ENCODE assay signal across 10 mouse cellular contexts in genomic region chr16:32551346-32551747, GRCm38 (mm10). TPM values are rescaled to one million over a fixed set of nuclear protein-coding genes. Genes with fewer than 3 reads are reported as not detected.
DNase-seq lines count a peak whose midpoint lies in the region; ATAC-seq and TF ChIP-seq lines count a peak whose summit lies in the region.
"Had no signal": no experiment of that assay in that cellular context is flagged by ENCODE, and none has a peak within 500 bp of the region (broad histone marks: within the 10 kb centered on the region; RNA-seq: fewer than 3 reads in every experiment).

No protein-coding gene starts in this region.

- no peak for TF ChIP-seq POLR2A in small intestine, adult 2 months (IDR thresholded peaks at IDR 0.05; ENCODE audit: low read depth, low read length)

- WGBS in hindbrain, postnatal 0 days = 64% methylated on average over 2 of the region's 2 CpGs
- 72% methylated on average over 2 of the region's 2 CpGs for WGBS in hindbrain, embryonic 14.5 days
- WGBS in kidney, embryonic 15.5 days = 44% methylated on average over 2 of the region's 2 CpGs
- 10% methylated on average over 2 of the region's 2 CpGs for WGBS in small intestine, adult 2 months
- 72% methylated on average over 2 of the region's 2 CpGs for WGBS in forebrain, embryonic 16.5 days

- no peak overlapping the region for H3K9ac ChIP-seq in hindbrain, postnatal 0 days (replicated peaks; ENCODE audit: low read length)
- no peak overlapping the region for H3K9ac ChIP-seq in hindbrain, embryonic 14.5 days
- no peak overlapping the region for H3K9ac ChIP-seq in kidney, embryonic 15.5 days
- no peak overlapping the region for H3K9ac ChIP-seq in forebrain, embryonic 16.5 days (replicated peaks; ENCODE audit: low read depth, low read length)
- H3K9ac ChIP-seq: limb, embryonic 13.5 days had no signal

- H3K36me3 ChIP-seq in hindbrain, postnatal 0 days (ENCODE audit: insufficient read depth, low read length) = no peaks in the 10 kb centered on the region
- H3K36me3 ChIP-seq in hindbrain, embryonic 14.5 days (replicated peaks; ENCODE audit: control insufficient read depth, insufficient read depth) = no peaks in the 10 kb centered on the region
- H3K36me3 ChIP-seq in kidney, embryonic 15.5 days = no peaks in the 10 kb centered on the region
- H3K36me3 ChIP-seq in small intestine, adult 2 months (ENCODE audit: control insufficient read depth, insufficient read depth, low read length) = no peaks in the 10 kb centered on the region
- no peaks in the 10 kb centered on the region for H3K36me3 ChIP-seq in forebrain, embryonic 16.5 days (ENCODE audit: control insufficient read depth, insufficient read depth)
- H3K36me3 ChIP-seq: limb, embryonic 13.5 days had no signal

- no peak overlapping the region for H3K4me2 ChIP-seq in hindbrain, postnatal 0 days (ENCODE audit: low read depth, low read length)
- no peak overlapping the region for H3K4me2 ChIP-seq in hindbrain, embryonic 14.5 days (replicated peaks)
- no peak overlapping the region for H3K4me2 ChIP-seq in kidney, embryonic 15.5 days
- no peak overlapping the region for H3K4me2 ChIP-seq in forebrain, embryonic 16.5 days (ENCODE audit: low read length)
- H3K4me2 ChIP-seq: limb, embryonic 13.5 days had no signal

- no peak for DNase-seq in hindbrain, postnatal 0 days (ENCODE audit: low spot score)
- DNase-seq in hindbrain, embryonic 14.5 days (ENCODE audit: low spot score) = no peak
- DNase-seq in fat pad, adult 2 months (ENCODE audit: extremely low read depth, low read depth, low spot score) = peak; percentile 68
- no peak for DNase-seq in gastrocnemius, adult 8-10 months (ENCODE audit: low spot score in 2 of 2)

- no peak overlapping the region for H3K27ac ChIP-seq in hindbrain, postnatal 0 days
- H3K27ac ChIP-seq in hindbrain, embryonic 14.5 days = no peak overlapping the region
- H3K27ac ChIP-seq in kidney, embryonic 15.5 days = peak overlapping the region; percentile 37; the same call in 1 of the 2 replicates
- H3K27ac ChIP-seq in small intestine, adult 2 months (ENCODE audit: insufficient read depth, low read depth, low read length) = 0 out of 2 replicates have a peak overlapping the region, but pooled peaks have one; percentile 5
- no peak overlapping the region for H3K27ac ChIP-seq in forebrain, embryonic 16.5 days (ENCODE audit: low read length)
- H3K27ac ChIP-seq: limb, embryonic 13.5 days had no signal

- H3K4me3 ChIP-seq in hindbrain, postnatal 0 days (ENCODE audit: low read length) = no peak overlapping the region
- no peak overlapping the region for H3K4me3 ChIP-seq in hindbrain, embryonic 14.5 days (replicated peaks; ENCODE audit: low read length)
- H3K4me3 ChIP-seq in kidney, embryonic 15.5 days (replicated peaks) = no peak overlapping the region
- H3K4me3 ChIP-seq in small intestine, adult 2 months (ENCODE audit: low read depth, low read length) = no peak overlapping the region
- H3K4me3 ChIP-seq in forebrain, embryonic 16.5 days (replicated peaks; ENCODE audit: low read length) = no peak overlapping the region
- H3K4me3 ChIP-seq: limb, embryonic 13.5 days had no signal

- H3K4me1 ChIP-seq in hindbrain, postnatal 0 days (ENCODE audit: insufficient read depth, low read length) = no peaks in the 10 kb centered on the region
- H3K4me1 ChIP-seq in hindbrain, embryonic 14.5 days (replicated peaks; ENCODE audit: control insufficient read depth, insufficient read depth, low read length) = no peaks in the 10 kb centered on the region
- peaks cover 7% of the 10 kb centered on the region for H3K4me1 ChIP-seq in kidney, embryonic 15.5 days
- H3K4me1 ChIP-seq in small intestine, adult 2 months (ENCODE audit: control insufficient read depth, insufficient read depth, insufficient read length, low read length) = peaks cover 6% of the 10 kb centered on the region; the same call in 1 of the 2 replicates
- H3K4me1 ChIP-seq in forebrain, embryonic 16.5 days (replicated peaks; ENCODE audit: control insufficient read depth, insufficient read depth, low read length) = no peaks in the 10 kb centered on the region
- H3K4me1 ChIP-seq: limb, embryonic 13.5 days had no signal

- no peak for TF ChIP-seq CTCF in hindbrain, postnatal 0 days (IDR thresholded peaks at IDR 0.05; ENCODE audit: low read depth)
- TF ChIP-seq CTCF in small intestine, adult 2 months (IDR thresholded peaks at IDR 0.05; ENCODE audit: extremely low read depth, insufficient read length, insufficient replicate concordance, low read depth, low read length) = no peak

- ATAC-seq in hindbrain, postnatal 0 days = peak; percentile 70
- no peak for ATAC-seq in hindbrain, embryonic 14.5 days (ENCODE audit: low FRiP score)
- peak; percentile 91 for ATAC-seq in kidney, embryonic 15.5 days (replicated peaks; ENCODE audit: low FRiP score)
- ATAC-seq in forebrain, embryonic 16.5 days = no peak
- no peak for ATAC-seq in CD4-positive, CD25-positive, alpha-beta regulatory T cell, adult 4 months

- no peaks in the 10 kb centered on the region for H3K27me3 ChIP-seq in hindbrain, postnatal 0 days (ENCODE audit: insufficient read depth, low read length)
- H3K27me3 ChIP-seq in hindbrain, embryonic 14.5 days (ENCODE audit: control insufficient read depth, insufficient read depth, low read length) = no peaks in the 10 kb centered on the region
- no peaks in the 10 kb centered on the region for H3K27me3 ChIP-seq in kidney, embryonic 15.5 days
- H3K27me3 ChIP-seq in small intestine, adult 2 months (ENCODE audit: control insufficient read depth, insufficient read depth, low read length) = no peaks in the 10 kb centered on the region
- no peaks in the 10 kb centered on the region for H3K27me3 ChIP-seq in forebrain, embryonic 16.5 days (replicated peaks; ENCODE audit: control insufficient read depth, insufficient read depth, low read length)
- H3K27me3 ChIP-seq: limb, embryonic 13.5 days had no signal

- no peaks in the 10 kb centered on the region for H3K9me3 ChIP-seq in hindbrain, postnatal 0 days (ENCODE audit: low read length)
- H3K9me3 ChIP-seq in hindbrain, embryonic 14.5 days (ENCODE audit: control insufficient read depth, low read length) = no peaks in the 10 kb centered on the region
- H3K9me3 ChIP-seq in kidney, embryonic 15.5 days (replicated peaks) = no peaks in the 10 kb centered on the region
- 0 out of 2 replicates have a peak, but pooled peaks cover 2% of the 10 kb centered on the region for H3K9me3 ChIP-seq in forebrain, embryonic 16.5 days (ENCODE audit: control insufficient read depth, low read length)

RNA-seq across cellular contexts. Expression of gene Zdhhc19, which starts 55.3 kb away (rescaled TPM):
- total RNA-seq in hindbrain, postnatal 0 days (2014; rRNA removed) = not detected in 2 replicates
- 0.33 and 0.52 TPM in 2 replicates for polyA plus RNA-seq in hindbrain, postnatal 0 days (2015; fragmentation: Nextera tagmentation; extraction: Ambion mirVana)
- not detected in 2 replicates for polyA plus RNA-seq in hindbrain, embryonic 14.5 days (2014; fragmentation: Nextera tagmentation; extraction: Ambion mirVana)
- polyA plus RNA-seq in kidney, embryonic 15.5 days (2015; fragmentation: Nextera tagmentation; extraction: Ambion mirVana) = not detected in 2 replicates
- polyA plus RNA-seq in small intestine, adult 2 months (2012; rRNA removed) = 0.18 and 0.42 TPM in 2 replicates
- polyA plus RNA-seq in forebrain, embryonic 16.5 days (2015; fragmentation: Nextera tagmentation; extraction: Ambion mirVana) = not detected in 2 replicates
- polyA plus RNA-seq in CD4-positive, CD25-positive, alpha-beta regulatory T cell, adult 4 months (2017; shearing (Covaris generic)) = not detected
- not detected for total RNA-seq in gastrocnemius, adult 8-10 months (2022)
- total RNA-seq: heart, postnatal 36 days had no signal
- polyA plus RNA-seq: limb, embryonic 13.5 days had no signal

RNA-seq across cellular contexts. Expression of gene Tfrc, which starts 57.4 kb away (rescaled TPM):
- 51.9 and 56.3 TPM in 2 replicates for total RNA-seq in hindbrain, postnatal 0 days (2014; rRNA removed)
- 38.3 and 40.0 TPM in 2 replicates for polyA plus RNA-seq in hindbrain, postnatal 0 days (2015; fragmentation: Nextera tagmentation; extraction: Ambion mirVana)
- 54.0 and 65.1 TPM in 2 replicates for polyA plus RNA-seq in hindbrain, embryonic 14.5 days (2014; fragmentation: Nextera tagmentation; extraction: Ambion mirVana)
- polyA plus RNA-seq in kidney, embryonic 15.5 days (2015; fragmentation: Nextera tagmentation; extraction: Ambion mirVana) = 50.2 and 50.7 TPM in 2 replicates
- polyA plus RNA-seq in small intestine, adult 2 months (2012; rRNA removed) = 1.9 and 3.0 TPM in 2 replicates
- 33.7 and 37.5 TPM in 2 replicates for polyA plus RNA-seq in forebrain, embryonic 16.5 days (2015; fragmentation: Nextera tagmentation; extraction: Ambion mirVana)
- 10 to 100 TPM; 18.1 to 19.5 TPM for polyA plus RNA-seq in CD4-positive, CD25-positive, alpha-beta regulatory T cell, adult 4 months (2017; shearing (Covaris generic))
- 10 to 100 TPM; 46.2 to 82.1 (median 70.2) TPM for total RNA-seq in gastrocnemius, adult 8-10 months (2022)

Comparison
In these comparisons a context has a peak if more than half of its experiments do, and no peak if none do; other contexts are left out.
1. ATAC-seq: peak in hindbrain, postnatal 0 days (single experiment) and kidney, embryonic 15.5 days (single experiment); none in hindbrain, embryonic 14.5 days (single experiment), forebrain, embryonic 16.5 days (single experiment) and CD4-positive, CD25-positive, alpha-beta regulatory T cell, adult 4 months (single experiment).
2. H3K27ac ChIP-seq: peak in kidney, embryonic 15.5 days (single experiment) and small intestine, adult 2 months (single experiment); none in hindbrain, postnatal 0 days (single experiment), hindbrain, embryonic 14.5 days (single experiment) and forebrain, embryonic 16.5 days (single experiment).